Mouse (Mus musculus) forebrain, postnatal 0 days (tissue): ENCODE data around the gene Syk. TPM values are rescaled to one million over a fixed set of nuclear protein-coding genes. Genes with fewer than 3 reads are reported as not detected.

Source experiments
- ATAC-seq: fragments of 200-750 bp; cut with Nextera tagmentation; 2 replicates; pipeline ENCODE4 v1.8.0; 2017; ENCODE audit warnings: mild to moderate bottlenecking, moderate library complexity
- DNase-seq: peaks from one replicate; pipeline ENCODE4 v3.0.0-alpha.2; 2015
- H3K27ac ChIP-seq: fragments of 300-500 bp; sonication (generic); 2 replicates; pipeline ENCODE4 v1.5.1; 2014; ENCODE audit warnings: low read depth, mild to moderate bottlenecking, antibody characterized with exemption, low read length, moderate library complexity, mixed read lengths
- H3K27me3 ChIP-seq: fragments of 300-500 bp; sonication (generic); 2 replicates; pipeline ENCODE4 v1.6.1; 2014; ENCODE audit warnings: mild to moderate bottlenecking, low read length, mixed read lengths; ENCODE audit not compliant: insufficient read depth
- H3K36me3 ChIP-seq: fragments of 300-500 bp; sonication (generic); 2 replicates; pipeline ENCODE4 v1.6.1; 2014; ENCODE audit warnings: mild to moderate bottlenecking, moderate library complexity; ENCODE audit not compliant: insufficient read depth
- H3K4me1 ChIP-seq: fragments of 300-500 bp; sonication (generic); 2 replicates; pipeline ENCODE4 v1.6.1; 2014; ENCODE audit warnings: antibody characterized with exemption; ENCODE audit not compliant: insufficient read depth
- H3K4me2 ChIP-seq: fragments of 300-500 bp; sonication (generic); 2 replicates; pipeline ENCODE4 v1.6.1; 2014; ENCODE audit warnings: low read depth, mild to moderate bottlenecking, moderate library complexity
- H3K4me3 ChIP-seq: fragments of 300-500 bp; sonication (generic); 2 replicates; pipeline ENCODE4 v1.5.1; 2014; ENCODE audit warnings: low read depth, low read length, mixed read lengths
- H3K9ac ChIP-seq: fragments of 300-500 bp; sonication (generic); 2 replicates; pipeline ENCODE4 v1.6.1; 2014; ENCODE audit warnings: mild to moderate bottlenecking
- H3K9me3 ChIP-seq: fragments of 300-500 bp; sonication (generic); 2 replicates; pipeline ENCODE4 v1.6.1; 2016; ENCODE audit warnings: low read length
- CTCF ChIP-seq: sonication (generic); IDR thresholded peaks from 2 replicates; pipeline ENCODE4 v1.5.1; 2016; ENCODE audit warnings: antibody characterized with exemption, control low read depth, low read depth
- WGBS: fragments of 180-500 bp; shearing (Covaris S2); extraction: QIAGEN DNeasy Blood & Tissue Kit; methylation state at CpG from one replicate; pipeline ENCODE4 v1.1.7; 2014; 5-methylcytosine and 5-hydroxymethylcytosine counted together
- polyA plus RNA-seq: library from polyadenylated mRNA; unstranded; fragments of >200 nt; fragmentation: Nextera tagmentation; extraction: Ambion mirVana; gene quantifications from 2 replicates; pipeline ENCODE4 v1.2.1, GENCODE M21; 2015
- total RNA-seq: library from RNA; depleted of rRNA; stranded (reverse); fragments of >200 nt; gene quantifications from 2 replicates; pipeline ENCODE4 v1.2.3, GENCODE M21; 2014

Syk gene
- total and polyA plus RNA-seq, 2 experiments from 2014 or later = 1.6 to 4.5 TPM

- Histone ChIP-seq H3K27ac (no peak overlapping the region), H3K4me1 (no peaks in the 10 kb centered on the region), H3K4me3 (no peak overlapping the region), H3K36me3 (no peaks in the 10 kb centered on the region), H3K9me3 (no peaks in the 10 kb centered on the region), H3K9ac (no peak overlapping the region), H3K27me3 (no peaks in the 10 kb centered on the region), H3K4me2 (no peak overlapping the region)
- peak; percentile 79 for TF ChIP-seq CTCF
- ATAC-seq = peak; percentile 62
- 61% methylated on average over 11 of the region's 12 CpGs for WGBS
- peak; percentile 89 for DNase-seq
Observed at GRCm38 (mm10) chr13:52651383-52652252, 68.6 kb downstream of the Syk start.

DNA sequence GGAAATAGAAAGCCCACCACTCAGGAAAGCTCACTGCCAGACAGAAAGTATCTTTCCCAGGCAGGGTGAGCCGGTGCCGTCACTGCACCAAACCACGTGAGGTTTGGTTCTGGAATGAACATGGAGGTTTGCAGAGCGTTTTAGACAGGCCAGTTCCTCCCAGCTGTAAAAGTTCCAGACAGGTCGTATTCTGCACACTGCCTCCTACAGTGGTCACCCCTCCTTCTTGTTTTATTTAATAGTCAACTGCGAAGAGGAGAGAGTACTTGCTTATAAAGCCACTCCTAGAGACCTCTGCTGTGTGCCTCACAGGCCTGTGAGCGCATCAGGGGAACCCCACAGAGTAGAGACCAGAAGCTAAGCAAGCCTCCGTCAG is 69.3 kb downstream of the Syk start:
- Histone ChIP-seq H3K4me1 (no peaks in the 10 kb centered on the region), H3K9ac (no peak overlapping the region), H3K4me2 (no peak overlapping the region), H3K36me3 (no peaks in the 10 kb centered on the region), H3K27ac (no peak overlapping the region), H3K27me3 (no peaks in the 10 kb centered on the region), H3K9me3 (no peaks in the 10 kb centered on the region), H3K4me3 (no peak overlapping the region)
- no peak for ATAC-seq
- no peak for DNase-seq
- WGBS = 90% methylated on average over 8 of the region's 8 CpGs
- no peak for TF ChIP-seq CTCF

- Histone ChIP-seq H3K36me3 (no peaks in the 10 kb centered on the region), H3K9ac (no peak overlapping the region), H3K4me2 (no peak overlapping the region), H3K27me3 (no peaks in the 10 kb centered on the region), H3K9me3 (no peaks in the 10 kb centered on the region), H3K27ac (no peak overlapping the region), H3K4me1 (no peaks in the 10 kb centered on the region), H3K4me3 (no peak overlapping the region)
- ATAC-seq = no peak
- TF ChIP-seq CTCF = no peak
- 62% methylated on average over 12 of the region's 12 CpGs for WGBS
- DNase-seq = peak; percentile 29
Observed at GRCm38 (mm10) chr13:52654081-52654829, 71.3 kb downstream of the Syk start.

GRCm38 (mm10) chr13:52654830-52655308 is 71.9 kb downstream of the Syk start:
- H3K4me2 ChIP-seq = no peak overlapping the region
- H3K4me1 ChIP-seq = no peaks in the 10 kb centered on the region
- H3K36me3 ChIP-seq = no peaks in the 10 kb centered on the region
- no peak overlapping the region for H3K27ac ChIP-seq
- H3K9me3 ChIP-seq = no peaks in the 10 kb centered on the region
- TF ChIP-seq CTCF = no peak
- no peak overlapping the region for H3K9ac ChIP-seq
- WGBS = 23% methylated on average over 9 of the region's 9 CpGs
- DNase-seq (peak; percentile 54), ATAC-seq (0 out of 2 replicates have a peak, but pooled peaks have one; percentile 40)
- H3K27me3 ChIP-seq = no peaks in the 10 kb centered on the region
- H3K4me3 ChIP-seq = no peak overlapping the region

DNA sequence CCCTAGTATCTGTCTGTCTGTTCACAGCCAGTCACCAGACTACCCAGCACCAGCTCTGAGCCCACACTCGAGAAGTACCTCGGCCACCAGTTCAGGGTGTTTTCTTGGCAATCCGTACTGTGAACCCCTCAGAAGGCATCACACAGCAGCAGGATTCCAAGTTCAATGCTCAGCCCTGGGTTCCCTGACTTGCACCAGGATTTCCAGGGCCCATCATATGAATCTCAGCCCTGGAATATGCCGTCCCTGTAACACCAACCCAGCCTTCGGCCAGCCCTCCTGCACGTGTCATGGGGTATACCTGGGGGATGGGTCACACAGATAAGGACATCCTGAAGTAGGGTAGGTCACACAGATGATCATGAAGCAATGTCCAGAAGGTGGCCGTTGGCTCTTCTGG is 75.0 kb downstream of the Syk start:
- Histone ChIP-seq H3K36me3 (no peaks in the 10 kb centered on the region), H3K27ac (no peak overlapping the region), H3K4me3 (no peak overlapping the region), H3K9ac (no peak overlapping the region), H3K9me3 (no peaks in the 10 kb centered on the region), H3K4me2 (no peak overlapping the region), H3K4me1 (no peaks in the 10 kb centered on the region), H3K27me3 (no peaks in the 10 kb centered on the region)
- no peak for TF ChIP-seq CTCF
- DNase-seq = no peak
- ATAC-seq = no peak
- WGBS = 89% methylated on average over 7 of the region's 7 CpGs

GRCm38 (mm10) chr13:52658477-52658876 is 75.5 kb downstream of the Syk start:
- peak; percentile 60; the same call in 1 of the 2 replicates for ATAC-seq
- peak; percentile 82 for DNase-seq

More at GRCm38 (mm10) chr13:52658477-52658876, 75.5 kb downstream of the Syk start:
- H3K27ac ChIP-seq = no peak overlapping the region
- no peak overlapping the region for H3K4me3 ChIP-seq
- no peaks in the 10 kb centered on the region for H3K9me3 ChIP-seq
- no peaks in the 10 kb centered on the region for H3K36me3 ChIP-seq
- 9% methylated on average over 8 of the region's 8 CpGs for WGBS
- no peaks in the 10 kb centered on the region for H3K4me1 ChIP-seq
- H3K27me3 ChIP-seq = no peaks in the 10 kb centered on the region
- no peak overlapping the region for H3K4me2 ChIP-seq
- no peak overlapping the region for H3K9ac ChIP-seq
- TF ChIP-seq CTCF = peak; percentile 98
